Mouse (Mus musculus): Measurements from ENCODE around the gene Cnfn. TPM values are rescaled to one million over a fixed set of nuclear protein-coding genes. Genes with fewer than 3 reads are reported as not detected.
A peak's percentile ranks its signal among the peaks of the same experiment; 100 is the strongest.

Gene Cnfn
- total and polyA plus RNA-seq, 2 experiments, result not detected

- H3K4me1 ChIP-seq (ENCODE audit: control insufficient read depth, insufficient read depth, low read length), result peaks cover 16% of the 10 kb centered on the region
- peaks cover 9% of the 10 kb centered on the region; the same call in 1 of the 2 replicates for H3K79me2 ChIP-seq (ENCODE audit: control insufficient read depth, insufficient read depth, low read length)
- no peaks in the 10 kb centered on the region for H3K27me3 ChIP-seq (ENCODE audit: control insufficient read depth, insufficient read depth, low read length)
- H3K4me3 ChIP-seq (ENCODE audit: insufficient read depth, low read depth, low read length), result no peak within 1 kb of the TSS
- no peak for TF ChIP-seq POLR2A (IDR thresholded peaks at IDR 0.05; ENCODE audit: extremely low read depth, insufficient read depth, low read length)
- H3K27ac ChIP-seq (replicated peaks; ENCODE audit: insufficient read depth, low read depth, low read length), result no peak within 1 kb of the TSS
- no peak within 1 kb of the TSS for H3K9ac ChIP-seq (ENCODE audit: low read depth, low read length)
- no peak for DNase-seq (ENCODE audit: extremely low read depth, low read depth, low spot score)
- H3K36me3 ChIP-seq (ENCODE audit: control insufficient read depth, insufficient read depth, low read length), result no peaks in the 10 kb centered on the region
- WGBS, result 95% methylated on average over 1 of the region's 1 CpGs
These were observed 29.1 kb upstream of the Cnfn start, which contains the start of gene Lipe for GRCm38 (mm10) chr7:25398610-25399009. Gene Lipe (minus strand): TSS chr7:25398710.

DNA sequence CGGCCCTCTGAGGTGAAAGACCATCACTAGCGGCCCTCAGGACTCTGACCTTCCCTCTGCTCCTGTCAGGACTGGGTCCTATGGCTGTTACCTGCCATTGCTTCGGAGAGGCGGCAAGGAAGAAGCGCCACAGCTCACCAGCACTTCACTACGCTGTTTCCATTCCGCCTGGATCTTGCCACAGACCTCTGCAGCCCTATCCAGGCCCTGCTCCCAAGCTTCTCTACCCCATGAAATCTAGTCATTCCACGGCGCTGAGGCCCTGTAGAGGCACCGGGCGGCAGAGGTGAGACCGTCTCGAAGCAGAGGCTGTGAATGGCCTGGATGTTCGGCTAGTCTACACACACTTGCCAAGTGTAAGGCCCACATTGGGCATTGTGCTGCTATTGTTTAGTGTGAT, 27.1 kb upstream of the Cnfn start:
- Histone ChIP-seq H3K27ac (replicated peaks; ENCODE audit: insufficient read depth, low read depth, low read length) (peak overlapping the region; percentile 83), H3K4me1 (ENCODE audit: control insufficient read depth, insufficient read depth, low read length) (peaks cover 31% of the 10 kb centered on the region), H3K79me2 (ENCODE audit: control insufficient read depth, insufficient read depth, low read length) (peaks cover 16% of the 10 kb centered on the region; the same call in 1 of the 2 replicates), H3K36me3 (ENCODE audit: control insufficient read depth, insufficient read depth, low read length) (no peaks in the 10 kb centered on the region), H3K9ac (ENCODE audit: low read depth, low read length) (peak overlapping the region; percentile 8; the same call in 1 of the 2 replicates), H3K27me3 (ENCODE audit: control insufficient read depth, insufficient read depth, low read length) (no peaks in the 10 kb centered on the region), H3K4me3 (ENCODE audit: insufficient read depth, low read depth, low read length) (peak overlapping the region; percentile 4; the same call in 1 of the 2 replicates)
- TF ChIP-seq CTCF (IDR thresholded peaks at IDR 0.05; ENCODE audit: low read depth, low read length) (no peak), POLR2A (IDR thresholded peaks at IDR 0.05; ENCODE audit: extremely low read depth, insufficient read depth, low read length) (no peak)
- 95% methylated on average over 14 of the region's 14 CpGs for WGBS
- no peak for DNase-seq (ENCODE audit: extremely low read depth, low read depth, low spot score)

DNA sequence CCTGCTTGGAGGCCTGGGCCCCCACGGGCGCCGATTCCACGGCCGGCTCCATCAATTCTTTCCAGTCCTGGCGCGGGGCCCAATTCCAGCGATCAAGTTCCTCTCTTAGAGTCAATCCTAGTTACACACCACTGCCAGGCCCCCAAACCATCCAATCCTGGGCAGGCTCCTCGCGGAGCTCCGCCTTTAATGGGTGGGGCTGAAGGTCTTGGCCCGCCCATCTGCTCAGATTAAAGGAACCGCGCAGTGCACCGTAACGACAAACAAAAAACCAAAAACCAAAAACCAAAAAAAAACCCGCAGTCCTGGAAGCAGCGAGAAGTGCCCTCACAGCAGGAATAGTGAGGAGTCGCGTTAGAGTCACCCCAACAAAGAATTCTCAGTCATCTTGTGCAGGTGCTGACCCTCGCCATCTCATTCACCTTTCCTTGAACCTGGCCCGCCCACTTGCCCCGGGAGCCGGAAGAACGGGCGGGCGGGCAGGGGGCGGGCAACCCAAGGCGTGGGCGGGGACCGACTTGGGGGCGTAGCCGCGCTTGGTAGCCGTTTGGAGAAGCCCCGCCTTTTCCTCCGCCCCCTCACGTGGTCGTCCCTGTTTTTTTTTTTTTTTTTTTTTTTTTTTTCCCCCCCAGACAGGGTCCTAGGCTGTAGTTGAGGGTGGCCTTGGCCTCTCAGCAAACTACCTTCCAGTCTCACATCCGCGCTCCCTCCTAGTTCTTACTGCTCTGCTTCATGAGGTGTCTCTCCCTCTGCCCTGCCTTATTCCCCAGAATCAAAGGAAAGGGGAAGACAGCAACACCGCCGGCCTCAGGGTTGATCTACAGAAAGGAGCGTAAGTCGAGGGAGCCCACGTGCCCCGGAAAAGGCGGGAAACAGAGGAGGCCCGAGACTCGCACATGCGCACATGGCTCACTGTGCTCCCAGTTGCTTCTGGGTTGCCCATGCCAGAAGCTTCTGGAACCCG, 26.3 kb upstream of the Cnfn start:
- Histone ChIP-seq H3K36me3 (ENCODE audit: control insufficient read depth, insufficient read depth, low read length) (no peaks in the 10 kb centered on the region), H3K4me3 (ENCODE audit: insufficient read depth, low read depth, low read length) (peak overlapping the region; percentile 87), H3K9ac (ENCODE audit: low read depth, low read length) (peak overlapping the region; percentile 84), H3K27me3 (ENCODE audit: control insufficient read depth, insufficient read depth, low read length) (no peaks in the 10 kb centered on the region), H3K4me1 (ENCODE audit: control insufficient read depth, insufficient read depth, low read length) (peaks cover 38% of the 10 kb centered on the region), H3K27ac (replicated peaks; ENCODE audit: insufficient read depth, low read depth, low read length) (peak overlapping the region; percentile 85), H3K79me2 (ENCODE audit: control insufficient read depth, insufficient read depth, low read length) (peaks cover 17% of the 10 kb centered on the region; the same call in 1 of the 2 replicates)
- TF ChIP-seq CTCF (IDR thresholded peaks at IDR 0.05; ENCODE audit: low read depth, low read length) (no peak), POLR2A (IDR thresholded peaks at IDR 0.05; ENCODE audit: extremely low read depth, insufficient read depth, low read length) (peak; percentile 62; the same call in 1 of the 2 replicates)
- WGBS, result 4% methylated on average over 52 of the region's 52 CpGs
- peak; percentile 89 for DNase-seq (ENCODE audit: extremely low read depth, low read depth, low spot score)

GRCm38 (mm10) chr7:25395186-25395557, 25.6 kb upstream of the Cnfn start:
- no peak for DNase-seq (ENCODE audit: extremely low read depth, low read depth, low spot score)
- H3K27ac ChIP-seq (replicated peaks; ENCODE audit: insufficient read depth, low read depth, low read length), result peak overlapping the region; percentile 85
- H3K4me3 ChIP-seq (ENCODE audit: insufficient read depth, low read depth, low read length), result peak overlapping the region; percentile 87
- WGBS, result under 1% methylated on average over 22 of the region's 22 CpGs
- H3K36me3 ChIP-seq (ENCODE audit: control insufficient read depth, insufficient read depth, low read length), result no peaks in the 10 kb centered on the region
- no peaks in the 10 kb centered on the region for H3K27me3 ChIP-seq (ENCODE audit: control insufficient read depth, insufficient read depth, low read length)
- peak overlapping the region; percentile 84 for H3K9ac ChIP-seq (ENCODE audit: low read depth, low read length)
- TF ChIP-seq POLR2A (IDR thresholded peaks at IDR 0.05; ENCODE audit: extremely low read depth, insufficient read depth, low read length), result no peak
- TF ChIP-seq CTCF (IDR thresholded peaks at IDR 0.05; ENCODE audit: low read depth, low read length), result no peak
- H3K4me1 ChIP-seq (ENCODE audit: control insufficient read depth, insufficient read depth, low read length), result peaks cover 44% of the 10 kb centered on the region
- H3K79me2 ChIP-seq (ENCODE audit: control insufficient read depth, insufficient read depth, low read length), result peaks cover 17% of the 10 kb centered on the region; the same call in 1 of the 2 replicates

DNA sequence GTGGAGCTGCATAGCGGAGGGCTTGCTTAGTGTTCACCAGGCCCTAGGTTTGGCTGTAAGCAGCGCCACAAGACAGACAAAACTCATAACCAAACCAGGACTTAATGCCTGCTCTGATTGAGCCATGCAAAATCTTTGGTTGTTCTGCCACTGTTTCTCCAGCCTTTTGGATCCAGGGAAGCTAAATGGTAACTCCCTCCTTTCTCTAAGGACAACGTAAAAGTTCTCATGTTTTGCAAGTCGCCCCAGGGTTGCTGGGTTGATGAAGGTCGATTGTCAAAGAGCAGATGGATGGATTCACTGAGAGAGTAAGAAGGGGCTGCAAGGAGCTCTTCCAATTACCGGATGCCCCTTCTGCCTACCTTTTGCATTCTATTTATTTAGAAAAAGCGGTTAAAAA, 25.2 kb upstream of the Cnfn start:
- Histone ChIP-seq H3K36me3 (ENCODE audit: control insufficient read depth, insufficient read depth, low read length) (no peaks in the 10 kb centered on the region), H3K4me1 (ENCODE audit: control insufficient read depth, insufficient read depth, low read length) (peaks cover 46% of the 10 kb centered on the region), H3K9ac (ENCODE audit: low read depth, low read length) (peak overlapping the region; percentile 84), H3K27ac (replicated peaks; ENCODE audit: insufficient read depth, low read depth, low read length) (peak overlapping the region; percentile 85), H3K27me3 (ENCODE audit: control insufficient read depth, insufficient read depth, low read length) (no peaks in the 10 kb centered on the region), H3K79me2 (ENCODE audit: control insufficient read depth, insufficient read depth, low read length) (peaks cover 17% of the 10 kb centered on the region; the same call in 1 of the 2 replicates), H3K4me3 (ENCODE audit: insufficient read depth, low read depth, low read length) (peak overlapping the region; percentile 87)
- TF ChIP-seq CTCF (IDR thresholded peaks at IDR 0.05; ENCODE audit: low read depth, low read length), result no peak
- 11% methylated on average over 7 of the region's 7 CpGs for WGBS
- no peak for DNase-seq (ENCODE audit: extremely low read depth, low read depth, low spot score)
